Mouse (Mus musculus) induced T-regulatory cell, adult 2 months (primary cell): ENCODE measurements around the gene Runx2.

Experiments
- DNase-seq: peaks from one replicate; pipeline ENCODE4 v3.0.0-alpha.2; 2012; ENCODE audit warnings: low read depth

The Runx2 gene

DNA sequence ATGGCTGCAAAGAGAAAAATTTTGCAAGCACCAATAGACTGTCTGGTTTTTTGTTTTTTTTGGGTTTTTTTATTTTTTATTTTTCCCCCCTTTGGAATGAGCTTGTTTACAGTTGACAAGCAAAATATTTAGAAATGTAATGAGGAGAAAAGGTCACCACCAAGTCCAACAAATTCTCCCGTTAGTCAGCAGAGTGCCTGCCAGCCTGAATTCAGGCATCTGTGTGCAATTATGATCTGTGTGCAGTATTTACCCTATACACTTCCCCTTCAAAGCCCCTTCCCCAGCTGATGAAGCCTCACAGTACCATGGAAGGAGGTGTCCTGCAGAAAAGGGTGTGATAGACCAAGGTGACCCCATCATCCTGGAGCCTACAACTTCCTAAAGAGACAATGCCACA, 290.5 kb downstream of the Runx2 start:
- no peak for DNase-seq

DNA sequence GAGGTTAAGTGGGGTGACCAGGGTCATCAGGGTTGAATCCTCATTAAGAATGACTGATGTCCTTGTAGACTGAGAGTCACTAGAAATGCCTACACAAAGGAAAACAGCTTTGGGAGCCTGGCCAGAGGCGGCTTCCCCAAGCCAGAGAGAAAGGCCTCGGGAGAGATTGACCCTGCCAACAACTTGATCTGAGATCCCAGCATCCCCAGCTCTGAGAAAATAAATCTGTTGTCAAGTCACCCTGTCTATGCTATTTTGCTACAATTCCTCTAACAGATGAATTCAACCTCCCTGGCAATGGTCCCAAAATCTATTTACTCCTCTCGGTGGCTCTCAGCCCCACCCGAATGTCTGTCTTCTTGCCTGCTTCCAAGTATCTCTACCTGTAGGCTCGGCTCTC, 291.7 kb downstream of the Runx2 start:
- no peak for DNase-seq

DNA sequence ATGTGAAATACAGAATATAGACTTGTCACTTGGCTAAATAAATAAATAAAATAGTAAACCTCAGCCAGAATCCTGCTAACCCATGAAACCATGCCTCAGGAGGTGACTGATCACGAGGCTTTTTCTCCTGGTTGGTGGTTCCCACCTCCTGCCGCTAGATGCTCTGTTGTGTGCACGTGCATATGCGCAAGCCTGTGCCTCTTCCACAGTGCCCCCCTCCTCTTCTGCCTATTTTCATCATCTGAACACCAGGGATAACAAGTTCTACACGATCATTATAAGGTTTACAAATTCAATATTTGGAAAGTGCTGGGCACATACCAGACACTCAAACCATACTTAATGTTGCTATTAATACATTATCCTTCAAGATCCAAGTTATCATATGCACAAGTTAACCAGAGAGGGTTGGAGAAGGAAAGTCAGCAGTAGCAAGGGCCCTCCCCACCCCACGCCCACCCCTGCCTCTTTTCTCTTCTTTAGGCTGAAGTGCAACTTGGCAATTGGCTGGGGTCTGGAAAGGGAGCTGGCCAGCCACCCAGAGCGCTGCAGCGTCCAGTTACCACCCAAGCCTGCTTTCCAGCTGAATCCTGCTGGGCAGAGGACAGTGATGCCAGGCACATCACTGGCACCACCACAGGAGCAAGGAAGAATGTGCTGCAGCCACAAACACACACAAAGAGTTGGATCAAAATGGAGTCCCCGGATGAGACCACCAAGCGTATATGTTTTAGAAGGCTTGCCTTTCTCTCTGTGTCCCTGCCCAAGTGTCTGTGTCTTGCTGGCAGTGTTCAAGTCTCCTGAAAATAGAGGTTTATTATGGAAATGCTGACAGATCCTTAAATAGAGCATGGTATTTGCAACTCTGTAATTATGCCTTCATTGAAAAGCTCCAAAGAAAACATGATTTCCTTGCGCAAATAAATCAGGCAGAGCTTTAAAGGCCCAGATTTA, 294.2 kb downstream of the Runx2 start:
- DNase-seq = no peak

DNA sequence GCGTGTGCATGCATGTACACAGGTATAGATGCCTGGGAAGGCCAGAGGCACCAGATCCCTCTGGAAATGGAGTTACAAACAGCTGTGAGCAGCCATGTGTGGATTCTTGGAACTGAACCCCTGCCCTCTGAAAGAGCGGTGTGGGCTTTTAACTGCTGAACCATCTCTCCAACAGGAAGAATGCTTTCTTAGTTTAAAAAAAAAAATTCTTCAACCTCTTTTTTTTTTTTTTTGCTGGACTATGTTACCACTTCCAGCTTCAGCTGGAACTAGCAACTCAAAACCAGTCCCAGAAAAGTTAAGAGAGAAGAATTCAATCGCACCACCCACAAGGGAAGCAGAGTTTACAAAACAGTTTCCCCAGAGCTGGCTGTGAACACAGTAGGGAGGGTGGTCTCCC, 295.2 kb downstream of the Runx2 start:
- no peak for DNase-seq

DNA sequence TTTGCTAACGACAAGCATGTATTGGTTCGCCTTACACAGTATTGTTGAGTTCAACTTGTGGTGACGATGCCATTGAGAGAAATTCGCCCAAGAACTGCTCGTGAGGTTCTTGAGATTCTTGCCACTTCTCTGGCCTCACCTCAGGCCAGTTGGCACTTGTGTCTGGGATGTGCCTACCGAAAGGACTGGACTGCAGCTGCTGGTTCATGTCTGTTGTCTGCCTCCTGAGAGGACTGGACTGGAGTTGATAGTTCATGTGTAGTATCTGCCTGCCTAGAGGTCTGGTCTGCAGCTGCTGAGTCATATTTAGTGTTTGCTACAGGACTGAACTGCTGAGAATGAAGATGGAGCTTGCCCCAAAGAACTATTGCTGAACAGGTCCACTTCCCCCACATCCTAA, 296.4 kb downstream of the Runx2 start:
- DNase-seq = no peak

DNA sequence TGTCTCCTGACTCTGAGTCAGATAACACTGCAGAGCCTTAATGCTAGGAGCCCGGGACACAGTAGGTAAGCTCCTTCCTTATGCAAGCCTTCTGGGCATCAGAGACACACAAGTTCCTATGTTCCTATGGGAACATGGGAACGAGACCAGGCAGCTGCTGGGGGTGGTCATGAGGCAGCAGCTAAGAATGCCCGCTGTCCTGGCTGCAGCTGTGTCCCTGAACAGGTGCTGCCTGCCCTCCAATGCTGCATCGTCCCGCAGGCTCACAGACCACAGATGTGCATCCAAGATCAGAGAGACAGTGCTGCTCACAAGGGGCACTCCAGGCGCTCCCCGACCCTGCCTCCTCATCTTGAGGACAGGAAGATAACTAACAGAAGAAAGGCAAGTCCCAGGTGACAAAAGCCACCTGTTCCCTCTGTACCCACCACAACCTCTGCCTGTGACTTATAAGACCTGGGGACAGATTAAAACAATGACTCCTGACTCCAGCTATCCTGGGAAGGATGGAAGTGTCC, 306.3 kb downstream of the Runx2 start:
- DNase-seq = no peak

DNA sequence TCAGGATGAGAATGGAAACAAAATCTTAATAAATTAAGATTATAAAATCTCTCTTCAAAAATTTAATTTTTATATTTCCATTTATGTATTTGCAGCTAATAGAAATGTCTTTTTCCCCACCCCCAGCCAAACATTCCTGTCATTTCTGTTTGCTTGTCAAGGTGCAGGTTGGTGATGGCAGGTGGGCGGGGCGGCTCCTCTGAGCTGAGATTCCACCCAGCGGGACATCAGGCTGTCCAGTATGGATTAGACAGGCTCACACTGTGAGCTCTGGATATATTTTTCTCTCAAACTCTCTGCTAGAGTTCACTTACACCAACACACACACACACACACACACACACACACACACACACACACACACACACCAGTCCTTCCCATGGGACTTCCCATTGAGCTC, 306.9 kb downstream of the Runx2 start:
- DNase-seq = no peak

DNA sequence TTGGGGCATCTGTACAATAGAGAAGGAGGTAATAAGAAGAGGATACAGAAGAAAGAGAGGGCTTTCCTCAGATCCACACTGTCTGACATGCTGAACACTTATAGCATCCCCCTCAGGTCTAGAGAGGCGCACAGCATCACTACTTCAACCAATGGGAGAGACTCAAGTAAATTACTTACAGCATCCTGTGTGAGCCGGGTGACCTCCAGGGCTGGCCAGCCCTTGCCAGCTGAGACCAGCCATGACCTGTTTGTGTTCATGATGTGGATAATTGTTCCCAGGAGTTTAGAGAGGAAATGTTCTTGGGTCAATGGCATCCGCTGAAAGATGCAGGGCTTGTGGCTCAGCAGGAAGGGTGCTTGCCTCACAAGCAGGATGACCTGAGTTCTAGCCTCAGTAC, 308.1 kb downstream of the Runx2 start:
- no peak for DNase-seq

DNA sequence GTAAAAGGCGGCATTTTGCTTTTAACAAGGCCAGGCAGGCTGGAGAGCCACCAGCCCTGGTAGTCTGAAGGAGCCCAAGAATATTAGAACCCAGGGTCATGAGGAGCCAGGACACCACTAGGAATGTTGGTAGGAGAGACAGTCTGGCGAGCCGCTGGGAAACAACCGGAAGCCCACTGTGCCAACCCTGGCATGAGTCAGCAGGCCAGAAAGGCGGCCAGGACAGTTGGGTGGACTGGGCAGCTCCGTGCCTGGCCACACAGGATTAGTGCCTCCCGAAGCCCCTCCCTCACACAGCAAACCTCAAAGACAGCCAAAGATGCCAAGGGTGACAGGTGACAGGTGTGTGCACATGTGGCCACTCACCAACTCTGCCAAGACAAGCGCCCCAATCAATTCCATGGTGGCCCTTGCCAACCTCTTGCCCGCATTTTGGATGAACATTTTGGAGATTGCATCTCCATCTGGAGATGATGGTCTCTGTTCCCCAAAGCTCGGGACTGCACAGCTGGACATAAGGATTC, 309.7 kb downstream of the Runx2 start:
- no peak for DNase-seq

DNA sequence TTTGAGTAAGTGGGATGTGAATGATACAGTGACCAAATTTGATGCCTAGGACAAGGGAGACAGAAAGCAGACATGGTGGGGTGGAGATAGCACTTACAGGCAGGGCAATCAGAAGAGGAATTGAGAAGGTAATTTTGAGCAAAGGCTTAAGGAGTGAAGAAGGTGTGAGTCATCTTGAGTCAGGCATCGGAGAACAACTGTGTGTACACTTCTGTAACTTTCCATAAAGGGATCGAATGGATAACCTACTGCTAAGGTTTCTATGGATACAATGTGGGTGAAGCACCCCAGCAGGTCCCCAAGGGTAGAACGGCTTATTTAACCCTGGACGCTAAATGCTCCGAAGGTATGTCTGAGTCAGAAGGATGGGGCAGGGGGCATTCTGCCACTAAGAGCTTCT, 312.4 kb downstream of the Runx2 start:
- DNase-seq = no peak

DNA sequence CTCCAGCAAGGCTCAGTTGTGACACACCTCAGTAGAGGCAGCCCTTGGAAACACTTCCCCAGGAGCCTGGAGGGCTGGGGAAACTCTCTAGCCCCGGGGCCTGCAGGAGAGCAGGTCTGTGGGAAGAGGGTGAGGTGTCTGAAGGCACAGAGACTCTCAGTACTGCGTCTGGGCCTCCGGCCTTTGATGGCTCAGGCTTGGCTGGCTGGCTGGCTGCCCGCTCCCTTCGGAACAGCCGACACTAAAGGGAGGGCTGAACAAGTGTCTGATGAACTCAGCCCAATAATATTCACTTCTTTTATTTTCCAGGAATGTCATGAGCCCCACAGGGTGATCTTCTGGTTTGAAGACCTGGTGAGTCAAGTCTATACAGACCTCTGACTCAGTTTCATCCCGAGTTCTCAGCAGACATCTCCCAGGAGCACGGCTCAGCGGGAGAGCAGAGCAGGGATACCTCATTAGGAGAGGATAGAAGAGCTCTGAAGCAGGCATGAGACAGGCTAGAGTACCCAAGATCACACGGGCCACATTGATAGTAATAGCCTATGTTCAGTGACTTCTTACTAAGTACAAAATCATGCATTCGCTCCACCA, 314.2 kb downstream of the Runx2 start:
- no peak for DNase-seq

DNA sequence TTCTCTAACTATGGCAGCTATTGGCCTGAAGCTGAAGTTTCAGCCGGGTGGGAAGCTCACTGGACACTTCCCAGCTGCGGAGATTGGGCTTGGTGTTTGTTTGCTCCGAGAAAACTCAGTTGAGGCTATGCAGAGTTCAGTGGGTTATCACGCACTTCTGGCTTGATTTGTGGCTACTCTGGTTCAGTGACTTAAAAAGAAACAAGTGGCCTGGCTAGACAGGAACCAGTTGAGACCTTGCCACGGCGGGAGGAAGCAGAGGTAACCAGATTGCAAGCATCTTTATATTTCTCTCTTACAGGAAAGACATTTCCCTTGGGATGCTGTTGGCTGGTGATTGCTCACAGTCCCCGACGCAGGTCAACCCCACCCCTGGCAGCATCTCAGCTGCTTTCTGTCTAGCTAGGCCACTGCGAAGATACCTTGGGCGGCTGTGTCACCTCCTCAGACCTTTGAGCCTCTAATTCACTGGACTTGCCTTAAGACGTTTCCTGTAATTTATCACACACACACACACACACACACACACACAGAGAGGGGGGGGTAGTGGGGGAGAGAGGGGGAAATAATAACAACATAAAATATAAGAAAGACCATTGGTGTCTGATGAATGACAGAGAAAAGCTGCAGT, 324.3 kb downstream of the Runx2 start:
- DNase-seq = no peak

DNA sequence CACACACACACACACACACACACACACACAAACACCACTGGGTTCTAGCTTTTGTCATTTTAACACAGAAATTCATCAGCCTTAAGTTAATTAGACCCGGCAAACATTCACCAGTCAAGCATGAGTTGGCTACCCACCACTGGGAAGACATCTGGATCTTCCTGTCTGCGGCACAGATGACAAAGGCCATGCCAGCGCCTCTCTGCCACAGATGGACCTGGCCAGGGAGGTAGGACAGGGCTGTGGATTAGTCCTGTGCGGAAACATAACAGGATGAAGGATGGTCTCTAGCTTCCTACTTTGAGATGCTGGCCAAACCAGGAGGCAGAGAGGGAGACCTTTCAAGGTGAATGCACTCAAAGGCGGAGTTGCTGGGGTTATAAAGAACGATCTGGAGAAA, 325.3 kb downstream of the Runx2 start:
- no peak for DNase-seq

DNA sequence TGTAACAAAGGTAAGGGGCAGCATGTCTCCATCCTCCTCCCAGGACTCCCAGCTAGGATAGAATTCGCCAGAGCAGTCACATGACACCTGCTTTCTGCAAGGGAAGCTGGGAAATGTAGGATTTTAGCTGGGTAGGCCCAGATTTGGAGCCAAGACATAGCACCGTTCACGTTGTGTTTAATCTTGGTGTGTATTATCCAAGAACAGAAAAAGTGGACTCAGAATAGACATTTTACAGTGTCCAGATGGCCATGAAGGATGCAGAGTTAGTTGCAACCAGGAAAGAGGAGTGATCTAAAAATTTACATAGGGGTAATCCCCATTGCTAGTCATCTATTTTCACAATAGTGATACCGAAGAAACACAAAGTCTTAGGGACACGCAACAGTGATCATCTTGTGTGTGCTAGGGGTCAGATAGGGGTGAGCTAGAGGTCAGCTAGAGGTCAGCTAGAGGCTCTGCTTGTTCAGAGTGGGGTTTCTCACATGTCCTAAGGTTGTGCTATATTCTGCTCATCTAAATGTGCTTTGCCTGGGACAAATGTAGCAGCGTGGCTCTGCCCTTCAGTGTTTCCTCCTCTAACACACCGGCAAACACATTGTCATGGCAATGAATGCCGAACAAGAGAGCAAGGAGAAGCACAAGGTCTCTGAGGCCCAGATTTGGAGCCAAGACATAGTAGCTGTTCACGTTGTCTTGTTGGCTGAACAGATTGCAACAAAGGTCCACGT, 326.9 kb downstream of the Runx2 start:
- no peak for DNase-seq

DNA sequence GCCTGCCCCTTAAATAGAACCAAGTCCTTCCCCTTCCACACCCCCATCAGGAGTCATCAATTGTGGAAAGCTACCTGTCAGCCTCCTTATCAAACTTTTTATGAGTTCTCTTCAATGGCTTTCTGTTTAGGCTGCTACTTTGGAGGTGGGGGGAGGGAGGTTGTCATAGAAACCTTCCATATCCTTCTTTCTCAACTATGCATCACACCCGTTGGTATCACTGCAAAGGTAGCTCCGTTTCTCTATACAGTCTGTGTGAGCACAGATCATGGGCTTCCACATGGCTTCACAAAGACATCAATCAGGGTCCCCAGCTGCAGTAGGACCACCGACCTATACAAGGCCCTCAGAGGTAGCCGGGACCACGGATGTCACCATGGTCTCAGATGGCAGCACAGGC, 329.3 kb downstream of the Runx2 start:
- DNase-seq = no peak

DNA sequence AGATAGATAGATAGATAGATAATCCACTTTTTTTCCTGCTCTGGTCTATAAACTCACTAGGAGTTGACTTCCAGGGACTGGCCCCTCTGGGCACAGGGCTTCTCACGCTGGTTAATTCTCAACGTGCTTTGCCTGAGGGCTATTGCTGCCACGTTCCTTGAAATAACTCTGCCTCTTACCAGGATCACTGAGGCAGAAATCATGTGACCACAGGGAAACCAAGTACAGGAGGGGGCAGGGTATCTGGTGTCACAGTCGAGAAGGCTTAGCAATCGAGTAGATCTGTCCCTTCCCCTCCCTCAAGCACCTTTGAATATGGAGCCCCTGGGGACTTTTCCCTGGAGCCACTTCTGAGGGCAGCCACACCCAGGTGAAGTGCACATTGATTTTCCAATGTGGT, 334.7 kb downstream of the Runx2 start:
- DNase-seq = no peak

DNA sequence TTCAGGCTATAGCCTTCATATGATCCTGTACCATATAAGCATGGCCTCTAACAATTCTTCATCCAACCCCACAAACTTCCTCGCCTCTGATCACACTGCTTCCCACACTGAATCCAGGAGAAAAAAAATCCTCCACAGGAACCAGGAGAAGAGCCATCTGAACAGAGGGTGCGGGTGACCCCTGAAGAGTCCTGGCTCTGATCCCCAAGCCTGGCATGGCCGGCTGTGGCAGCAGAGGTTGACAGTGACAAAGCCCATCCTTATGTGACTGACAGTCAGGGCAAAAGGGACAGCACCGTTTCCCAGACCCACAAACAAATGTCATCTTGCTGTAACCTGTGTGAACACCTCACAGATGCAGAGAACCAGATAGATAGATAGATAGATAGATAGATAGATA, 335.1 kb downstream of the Runx2 start:
- no peak for DNase-seq

DNA sequence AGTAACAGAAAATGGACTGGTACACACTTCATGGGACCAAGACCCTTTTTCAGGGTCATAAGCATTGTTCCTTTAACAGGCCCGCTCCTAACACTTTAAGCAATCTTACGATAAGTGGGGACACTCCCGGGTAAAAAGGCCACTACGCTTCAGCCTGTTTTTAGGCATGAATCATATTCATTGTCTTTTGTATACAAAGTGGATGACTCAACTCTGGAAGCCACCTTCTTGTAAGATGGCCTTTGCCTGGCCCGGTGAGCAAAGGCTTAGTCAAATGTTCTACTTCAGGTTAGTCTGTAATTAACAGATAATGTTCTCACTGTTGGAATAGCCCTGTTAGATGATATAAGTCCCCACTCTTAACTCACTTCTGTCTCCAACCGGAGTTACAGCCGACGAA, 338.7 kb downstream of the Runx2 start:
- no peak for DNase-seq

DNA sequence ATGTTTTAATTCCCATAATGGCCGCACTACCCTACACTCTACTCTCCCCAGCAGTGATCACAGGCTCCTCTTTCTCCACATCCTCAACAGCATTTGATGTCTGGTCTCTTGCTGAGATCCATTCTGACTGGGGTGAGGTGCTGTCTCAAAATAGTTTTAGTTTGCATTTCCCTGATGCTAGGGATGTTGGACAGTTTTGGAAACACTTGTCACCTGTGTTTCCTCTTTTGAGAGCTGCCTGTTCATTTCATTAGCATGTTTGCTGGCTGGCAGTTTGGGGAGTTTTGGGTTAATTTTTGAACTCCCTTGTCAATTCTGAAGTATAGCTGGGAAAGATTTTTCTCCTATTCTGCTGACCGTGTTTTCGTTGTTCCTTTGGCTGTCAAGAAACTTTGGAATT, 340.3 kb downstream of the Runx2 start:
- DNase-seq = no peak

DNA sequence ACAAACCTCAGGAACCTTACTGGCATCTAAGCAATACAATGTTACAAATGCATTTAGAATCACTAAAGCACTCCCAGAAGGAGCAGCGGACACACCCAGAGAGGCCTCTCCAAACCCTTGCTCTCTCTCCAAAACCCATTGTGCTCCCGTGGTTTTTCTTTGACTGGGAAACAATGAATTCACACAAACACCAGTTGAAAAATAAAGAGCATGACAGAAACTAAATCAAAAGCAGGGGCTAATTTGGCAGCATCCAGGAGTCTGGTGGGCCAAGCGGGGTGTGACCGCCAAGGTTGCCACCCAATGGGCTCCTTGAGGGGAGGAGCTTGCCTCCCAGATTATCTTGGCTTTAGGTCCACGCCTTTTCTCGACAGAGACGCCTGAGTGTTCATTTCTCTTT, 341.9 kb downstream of the Runx2 start:
- no peak for DNase-seq

DNA sequence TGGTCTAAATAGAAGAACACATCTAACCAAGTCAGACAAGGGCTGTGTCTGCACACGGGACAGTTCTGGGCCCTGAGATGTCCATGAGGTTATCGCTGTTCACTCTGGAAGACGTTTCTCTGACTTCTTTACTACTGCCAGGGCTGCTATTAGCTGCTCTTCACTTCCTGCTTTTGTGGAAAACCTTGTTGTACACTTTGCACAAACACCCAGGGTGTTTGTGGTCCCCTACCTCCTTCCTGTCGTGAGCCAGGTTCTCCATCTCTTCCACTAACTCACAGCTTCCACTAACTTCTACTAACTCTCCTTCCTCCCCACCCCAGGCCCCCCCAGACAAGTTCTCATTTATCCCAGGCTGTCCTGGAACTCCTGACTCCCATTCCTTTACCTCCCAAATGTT, 350.9 kb downstream of the Runx2 start:
- DNase-seq = peak; percentile 58

DNA sequence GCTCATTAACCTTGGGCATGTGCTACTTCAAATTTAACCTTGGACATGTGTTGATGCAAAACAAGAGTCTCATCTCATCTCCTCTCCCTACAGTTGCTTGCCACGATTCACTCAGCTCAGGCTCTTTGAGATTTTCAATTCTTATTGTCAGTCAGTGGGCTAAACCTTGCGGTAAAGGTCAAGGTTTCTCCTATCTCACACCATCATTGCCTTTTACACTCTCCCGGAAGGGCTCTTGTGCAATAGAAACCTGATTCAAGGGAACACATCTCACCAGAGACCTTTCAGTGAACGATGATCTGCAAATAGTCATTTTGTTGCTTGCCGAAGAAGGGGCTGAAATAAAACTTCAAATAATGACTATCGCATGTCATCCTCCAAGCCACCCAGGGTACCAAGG, 354.4 kb downstream of the Runx2 start:
- DNase-seq = peak; percentile 74
